Mouse (Mus musculus) liver, embryonic 11.5 days (tissue): ENCODE measurements around the gene Nfix. TPM values are rescaled to one million over a fixed set of nuclear protein-coding genes. Genes with fewer than 3 reads are reported as not detected.

ENCODE experiments used
- ATAC-seq: fragments of 200-750 bp; cut with Nextera tagmentation; replicated peaks from 2 replicates; pipeline ENCODE4 v1.8.0; 2017; ENCODE audit warnings: moderate number of reproducible peaks, mild to moderate bottlenecking, moderate TSS enrichment, moderate library complexity; ENCODE audit not compliant: low FRiP score
- DNase-seq: peaks from one replicate; pipeline ENCODE4 v3.0.0-alpha.2; 2017; ENCODE audit warnings: low spot score
- H3K27ac ChIP-seq: fragments of 300-500 bp; sonication (generic); 2 replicates; pipeline ENCODE4 v1.5.1; 2014; ENCODE audit warnings: mild to moderate bottlenecking, low read depth, low read length, control low read depth
- H3K27me3 ChIP-seq: fragments of 300-500 bp; sonication (generic); replicated peaks from 2 replicates; pipeline ENCODE4 v1.6.1; 2014; ENCODE audit warnings: low read length, mixed read lengths; ENCODE audit not compliant: control insufficient read depth, insufficient read depth
- H3K36me3 ChIP-seq: fragments of 300-500 bp; sonication (generic); 2 replicates; pipeline ENCODE4 v1.6.1; 2014; ENCODE audit warnings: mild to moderate bottlenecking, low read length, moderate library complexity, mixed read lengths; ENCODE audit not compliant: control insufficient read depth, insufficient read depth
- H3K4me1 ChIP-seq: fragments of 300-500 bp; sonication (generic); replicated peaks from 2 replicates; pipeline ENCODE4 v1.6.1; 2014; ENCODE audit warnings: low read length, mixed read lengths; ENCODE audit not compliant: control insufficient read depth, insufficient read depth
- H3K4me2 ChIP-seq: fragments of 300-500 bp; sonication (generic); 2 replicates; pipeline ENCODE4 v1.6.1; 2014; ENCODE audit warnings: mild to moderate bottlenecking, control low read depth, moderate library complexity
- H3K4me3 ChIP-seq: fragments of 300-500 bp; sonication (generic); 2 replicates; pipeline ENCODE4 v1.5.1; 2014; ENCODE audit warnings: low read depth, low read length, control low read depth
- H3K9ac ChIP-seq: fragments of 300-500 bp; sonication (generic); 2 replicates; pipeline ENCODE4 v1.6.1; 2014; ENCODE audit warnings: low read depth, low read length, control low read depth
- H3K9me3 ChIP-seq: fragments of 300-500 bp; sonication (generic); 2 replicates; pipeline ENCODE4 v1.6.1; 2016; ENCODE audit warnings: low read length, inconsistent platforms, mixed read lengths; ENCODE audit not compliant: control insufficient read depth
- WGBS: fragments of 180-500 bp; shearing (Covaris S2); extraction: QIAGEN DNeasy Blood & Tissue Kit; methylation state at CpG from one replicate; pipeline ENCODE4 v1.1.7; 2014; 5-methylcytosine and 5-hydroxymethylcytosine counted together
- polyA plus RNA-seq: library from polyadenylated mRNA; unstranded; fragments of >200 nt; fragmentation: Nextera tagmentation; extraction: Ambion mirVana; gene quantifications from 2 replicates; pipeline ENCODE4 v1.2.1, GENCODE M21; 2014

Gene Nfix
- polyA plus RNA-seq, 1 experiment from 2014 or later, result 7.1 TPM

- Histone ChIP-seq H3K36me3 (peaks cover 34% of the 10 kb centered on the region), H3K4me1 (peaks cover 50% of the 10 kb centered on the region)
- 38% methylated on average over 5 of the region's 5 CpGs for WGBS
These were observed 99.6 kb downstream of the Nfix start for GRCm38 (mm10) chr8:84700526-84700925.

GRCm38 (mm10) chr8:84699861-84700322 lies 100.3 kb downstream of the Nfix start:
- H3K36me3 ChIP-seq, result peaks cover 40% of the 10 kb centered on the region
- peak overlapping the region; percentile 34; the same call in 1 of the 2 replicates for H3K9ac ChIP-seq

More at GRCm38 (mm10) chr8:84700526-84700925, 99.6 kb downstream of the Nfix start:
- Histone ChIP-seq H3K9ac (peak overlapping the region; percentile 34; the same call in 1 of the 2 replicates), H3K27me3 (peaks cover 18% of the 10 kb centered on the region), H3K4me3 (no peak overlapping the region; the same call in 1 of the 2 replicates), H3K9me3 (no peaks in the 10 kb centered on the region), H3K4me2 (peak overlapping the region; percentile 40; the same call in 1 of the 2 replicates), H3K27ac (peak overlapping the region; percentile 94)
- DNase-seq (no peak), ATAC-seq (no peak)

GRCm38 (mm10) chr8:84698929-84699401 lies 101.2 kb downstream of the Nfix start:
- Histone ChIP-seq H3K4me3 (no peak overlapping the region), H3K27ac (peak overlapping the region; percentile 94), H3K27me3 (peaks cover 7% of the 10 kb centered on the region), H3K9me3 (no peaks in the 10 kb centered on the region), H3K4me1 (peaks cover 36% of the 10 kb centered on the region), H3K36me3 (peaks cover 44% of the 10 kb centered on the region), H3K4me2 (peak overlapping the region; percentile 40; the same call in 1 of the 2 replicates), H3K9ac (no peak overlapping the region)
- 91% methylated on average over 9 of the region's 9 CpGs for WGBS
- DNase-seq, result no peak
- ATAC-seq, result no peak

More at GRCm38 (mm10) chr8:84699861-84700322, 100.3 kb downstream of the Nfix start:
- Histone ChIP-seq H3K27me3 (peaks cover 12% of the 10 kb centered on the region), H3K27ac (peak overlapping the region; percentile 94), H3K4me3 (peak overlapping the region; percentile 11; the same call in 1 of the 2 replicates), H3K4me2 (peak overlapping the region; percentile 40), H3K4me1 (peaks cover 43% of the 10 kb centered on the region), H3K9me3 (no peaks in the 10 kb centered on the region)
- WGBS, result 36% methylated on average over 7 of the region's 7 CpGs
- no peak for ATAC-seq
- peak; percentile 63 for DNase-seq

GRCm38 (mm10) chr8:84698288-84698687 lies 101.9 kb downstream of the Nfix start:
- no peak overlapping the region for H3K9ac ChIP-seq
- peaks cover 50% of the 10 kb centered on the region for H3K36me3 ChIP-seq
- peak overlapping the region; percentile 8; the same call in 1 of the 2 replicates for H3K4me2 ChIP-seq
- ATAC-seq, result no peak
- 90% methylated on average over 5 of the region's 5 CpGs for WGBS
- DNase-seq, result no peak
- H3K4me1 ChIP-seq, result peaks cover 30% of the 10 kb centered on the region
- no peak overlapping the region; the same call in 1 of the 2 replicates for H3K27ac ChIP-seq
- no peak overlapping the region for H3K4me3 ChIP-seq
- no peaks in the 10 kb centered on the region for H3K9me3 ChIP-seq
- peaks cover under 1% of the 10 kb centered on the region; the same call in 1 of the 2 replicates for H3K27me3 ChIP-seq

GRCm38 (mm10) chr8:84697166-84698130 lies 102.7 kb downstream of the Nfix start:
- no peak overlapping the region for H3K27ac ChIP-seq
- ATAC-seq (no peak), DNase-seq (no peak)
- no peak overlapping the region for H3K4me2 ChIP-seq
- H3K4me3 ChIP-seq, result no peak overlapping the region
- H3K9ac ChIP-seq, result no peak overlapping the region
- H3K27me3 ChIP-seq, result no peaks in the 10 kb centered on the region
- peaks cover 54% of the 10 kb centered on the region for H3K36me3 ChIP-seq
- no peaks in the 10 kb centered on the region for H3K9me3 ChIP-seq
- peaks cover 30% of the 10 kb centered on the region for H3K4me1 ChIP-seq
- 86% methylated on average over 14 of the region's 14 CpGs for WGBS

- Histone ChIP-seq H3K36me3 (peaks cover 63% of the 10 kb centered on the region), H3K4me1 (peaks cover 21% of the 10 kb centered on the region), H3K9me3 (no peaks in the 10 kb centered on the region), H3K4me2 (no peak overlapping the region), H3K4me3 (no peak overlapping the region), H3K9ac (no peak overlapping the region), H3K27ac (no peak overlapping the region), H3K27me3 (no peaks in the 10 kb centered on the region)
- ATAC-seq (no peak), DNase-seq (no peak)
- 89% methylated on average over 6 of the region's 6 CpGs for WGBS
These were observed 105.0 kb downstream of the Nfix start for GRCm38 (mm10) chr8:84695140-84695539.

- Histone ChIP-seq H3K4me1 (peaks cover 16% of the 10 kb centered on the region), H3K9me3 (no peaks in the 10 kb centered on the region), H3K27ac (no peak overlapping the region), H3K27me3 (no peaks in the 10 kb centered on the region), H3K4me3 (no peak overlapping the region), H3K36me3 (peaks cover 52% of the 10 kb centered on the region), H3K9ac (no peak overlapping the region), H3K4me2 (no peak overlapping the region)
- 76% methylated on average over 4 of the region's 4 CpGs for WGBS
- ATAC-seq (no peak), DNase-seq (no peak)
These were observed 106.8 kb downstream of the Nfix start for GRCm38 (mm10) chr8:84693332-84693731.

- H3K9ac ChIP-seq, result peak overlapping the region; percentile 81
- no peaks in the 10 kb centered on the region for H3K9me3 ChIP-seq
- peak overlapping the region; percentile 93 for H3K4me2 ChIP-seq
- peak overlapping the region; percentile 98 for H3K27ac ChIP-seq
- H3K27me3 ChIP-seq, result no peaks in the 10 kb centered on the region
- H3K36me3 ChIP-seq, result peaks cover 24% of the 10 kb centered on the region
- ATAC-seq (peak; percentile 77), DNase-seq (peak; percentile 74)
- H3K4me1 ChIP-seq, result peaks cover 35% of the 10 kb centered on the region
- peak overlapping the region; percentile 99 for H3K4me3 ChIP-seq
- under 1% methylated on average over 47 of the region's 47 CpGs for WGBS
These were observed 110.8 kb downstream of the Nfix start for GRCm38 (mm10) chr8:84689091-84689915.
